Mouse (Mus musculus) intestine, postnatal 0 days (tissue): ENCODE data around the gene Gripap1. TPM values are rescaled to one million over a fixed set of nuclear protein-coding genes. Genes with fewer than 3 reads are reported as not detected.

Source experiments
- ATAC-seq: fragments of 200-750 bp; cut with Nextera tagmentation; 2 replicates; pipeline ENCODE4 v1.8.0; 2017; ENCODE audit warnings: mild to moderate bottlenecking, moderate TSS enrichment, moderate library complexity
- H3K27ac ChIP-seq: fragments of 300-500 bp; sonication (generic); 2 replicates; pipeline ENCODE4 v1.5.1; 2014; ENCODE audit warnings: mild to moderate bottlenecking, low read depth, low read length, moderate library complexity
- H3K27me3 ChIP-seq: fragments of 300-500 bp; sonication (generic); replicated peaks from 2 replicates; pipeline ENCODE4 v1.6.1; 2014; ENCODE audit warnings: low read length, mixed read lengths; ENCODE audit not compliant: control insufficient read depth, insufficient read depth
- H3K36me3 ChIP-seq: fragments of 300-500 bp; sonication (generic); 2 replicates; pipeline ENCODE4 v1.6.1; 2014; ENCODE audit warnings: mild to moderate bottlenecking, moderate library complexity; ENCODE audit not compliant: control insufficient read depth, insufficient read depth
- H3K4me1 ChIP-seq: fragments of 300-500 bp; sonication (generic); replicated peaks from 2 replicates; pipeline ENCODE4 v1.6.1; 2014; ENCODE audit warnings: antibody characterized with exemption, low read length, mixed read lengths; ENCODE audit not compliant: control insufficient read depth, insufficient read depth
- H3K4me2 ChIP-seq: fragments of 300-500 bp; sonication (generic); replicated peaks from 2 replicates; pipeline ENCODE4 v1.6.1; 2014; ENCODE audit warnings: low read depth, mild to moderate bottlenecking, moderate library complexity
- H3K4me3 ChIP-seq: fragments of 300-500 bp; sonication (generic); 2 replicates; pipeline ENCODE4 v1.5.1; 2014; ENCODE audit warnings: low read depth, low read length
- H3K9ac ChIP-seq: fragments of 300-500 bp; sonication (generic); 2 replicates; pipeline ENCODE4 v1.6.1; 2014; ENCODE audit warnings: mild to moderate bottlenecking, low read depth, low read length
- H3K9me3 ChIP-seq: fragments of 300-500 bp; sonication (generic); 2 replicates; pipeline ENCODE4 v1.6.1; 2016; ENCODE audit warnings: mixed run types; ENCODE audit not compliant: control insufficient read depth
- CTCF ChIP-seq: sonication (generic); IDR thresholded peaks from 2 replicates; pipeline ENCODE4 v1.5.1; 2016; ENCODE audit warnings: low read depth, mild to moderate bottlenecking, control low read depth, antibody characterized with exemption, moderate library complexity
- WGBS: fragments of 180-500 bp; shearing (Covaris S2); extraction: QIAGEN DNeasy Blood & Tissue Kit; methylation state at CpG from one replicate; pipeline ENCODE4 v1.1.7; 2014; 5-methylcytosine and 5-hydroxymethylcytosine counted together
- polyA plus RNA-seq: library from polyadenylated mRNA; unstranded; fragments of >200 nt; fragmentation: Nextera tagmentation; extraction: Ambion mirVana; gene quantifications from 2 replicates; pipeline ENCODE4 v1.2.1, GENCODE M21; 2015

The Gripap1 gene
- 17.6 and 22.2 TPM in 2 replicates for polyA plus RNA-seq

DNA sequence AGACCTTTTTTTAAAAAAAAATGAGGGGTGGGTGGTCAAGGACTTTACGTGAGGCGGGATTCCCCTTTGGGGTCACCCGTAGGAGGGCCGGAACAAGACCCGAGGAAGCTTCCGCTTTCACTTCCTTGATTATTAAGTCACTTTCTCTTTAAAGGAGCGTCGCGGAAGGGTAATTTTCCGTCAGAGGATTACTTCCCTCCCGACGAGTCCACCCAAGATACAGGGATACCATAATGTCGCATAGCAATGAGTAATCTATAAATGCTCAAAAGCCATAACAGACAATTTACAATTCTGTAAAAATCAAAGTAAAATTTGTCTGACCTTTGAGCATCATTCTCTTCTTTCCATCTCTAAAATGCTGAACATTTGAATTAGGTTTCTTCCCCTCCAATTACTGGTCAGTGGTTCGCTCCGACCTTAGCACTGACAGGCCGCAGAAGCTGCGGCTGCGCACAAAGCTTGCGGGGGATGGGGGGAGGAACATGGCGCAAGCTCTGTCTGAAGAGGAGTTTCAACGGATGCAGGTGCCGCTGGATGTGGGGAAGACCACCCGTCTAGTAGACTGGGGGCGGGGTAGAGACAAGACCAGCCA lies at the start of gene Gripap1:
Gene Gripap1 (plus strand): TSS at position 224 of the 595 bp plus-strand sequence.
- Histone ChIP-seq H3K4me1 (no peaks in the 10 kb centered on the region), H3K36me3 (no peaks in the 10 kb centered on the region), H3K4me3 (peak within 1 kb of the TSS; percentile 54), H3K9ac (peak within 1 kb of the TSS; percentile 45; the same call in 1 of the 2 replicates), H3K9me3 (no peaks in the 10 kb centered on the region), H3K27me3 (no peaks in the 10 kb centered on the region), H3K27ac (no peak within 1 kb of the TSS; the same call in 1 of the 2 replicates), H3K4me2 (peak within 1 kb of the TSS; percentile 60)
- peak; percentile 88 for ATAC-seq
- TF ChIP-seq CTCF: no peak
- WGBS: 14% methylated on average over 24 of the region's 24 CpGs

GRCm38 (mm10) chrX:7740082-7740819 lies 49.3 kb upstream of the Gripap1 start:
- WGBS: 40% methylated on average over 10 of the region's 10 CpGs
- TF ChIP-seq CTCF: no peak
- Histone ChIP-seq H3K27ac (peak overlapping the region; percentile 83), H3K9ac (no peak overlapping the region), H3K9me3 (no peaks in the 10 kb centered on the region), H3K4me1 (no peaks in the 10 kb centered on the region), H3K4me2 (peak overlapping the region; percentile 45), H3K4me3 (peak overlapping the region; percentile 18), H3K36me3 (peaks cover 11% of the 10 kb centered on the region; the same call in 1 of the 2 replicates), H3K27me3 (no peaks in the 10 kb centered on the region)
- peak; percentile 82 for ATAC-seq

DNA sequence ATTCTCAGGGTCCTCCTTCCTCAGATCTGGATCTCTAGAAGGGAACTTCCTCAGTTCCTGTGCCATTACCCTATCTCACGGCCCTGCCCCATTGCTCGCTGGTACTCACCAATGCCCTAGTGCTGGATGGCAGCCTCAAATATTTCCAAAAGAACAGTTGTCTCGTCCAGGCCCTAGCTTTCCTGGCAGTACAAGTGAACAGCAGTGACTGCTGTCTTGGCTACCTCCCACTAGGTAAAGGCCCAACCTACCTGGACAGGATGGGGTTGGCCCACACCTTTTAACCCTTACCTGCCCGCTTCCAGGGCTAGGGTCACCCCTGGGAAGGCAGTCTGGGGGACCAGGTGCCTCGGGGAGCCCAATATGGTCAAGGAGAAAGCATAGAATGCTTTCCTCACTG lies 48.5 kb upstream of the Gripap1 start:
- peak overlapping the region; percentile 18 for H3K4me3 ChIP-seq
- peak overlapping the region; percentile 74 for H3K27ac ChIP-seq
- no peak overlapping the region; the same call in 1 of the 2 replicates for H3K9ac ChIP-seq
- H3K4me2 ChIP-seq: peak overlapping the region; percentile 45
- no peak for TF ChIP-seq CTCF
- ATAC-seq: no peak
- H3K9me3 ChIP-seq: no peaks in the 10 kb centered on the region
- peaks cover 11% of the 10 kb centered on the region; the same call in 1 of the 2 replicates for H3K36me3 ChIP-seq
- 61% methylated on average over 5 of the region's 5 CpGs for whole genome bisulfite sequencing
- no peaks in the 10 kb centered on the region for H3K27me3 ChIP-seq
- no peaks in the 10 kb centered on the region for H3K4me1 ChIP-seq

- Histone ChIP-seq H3K9ac (no peak overlapping the region), H3K4me3 (no peak overlapping the region), H3K27ac (no peak overlapping the region), H3K4me1 (no peaks in the 10 kb centered on the region), H3K4me2 (no peak overlapping the region), H3K9me3 (no peaks in the 10 kb centered on the region), H3K36me3 (no peaks in the 10 kb centered on the region), H3K27me3 (no peaks in the 10 kb centered on the region)
- TF ChIP-seq CTCF: peak; percentile 60
- no peak for ATAC-seq
- 60% methylated on average over 5 of the region's 5 CpGs for WGBS
These were observed 46.1 kb upstream of the Gripap1 start for GRCm38 (mm10) chrX:7743470-7743869.

DNA sequence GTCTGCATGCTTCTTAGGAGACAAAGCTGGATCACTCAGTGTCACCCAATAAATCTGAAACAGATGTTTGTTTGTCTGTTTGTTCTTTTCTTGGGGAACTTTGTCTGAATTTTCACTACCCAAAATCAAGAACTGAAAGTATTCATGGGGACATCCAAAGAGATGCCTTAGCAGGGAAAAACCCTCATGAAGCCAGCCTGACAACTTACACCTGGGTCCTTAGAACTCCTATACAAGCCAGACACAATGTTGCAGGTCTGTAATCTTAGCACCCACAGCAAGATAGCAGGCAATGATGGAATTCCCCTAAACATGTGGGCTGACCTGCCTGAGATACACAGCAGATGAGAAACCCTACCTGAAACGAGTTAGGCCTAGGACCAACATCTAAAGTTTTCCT lies 44.6 kb upstream of the Gripap1 start:
- no peaks in the 10 kb centered on the region for H3K36me3 ChIP-seq
- TF ChIP-seq CTCF: no peak
- no peaks in the 10 kb centered on the region for H3K27me3 ChIP-seq
- no peak for ATAC-seq
- H3K27ac ChIP-seq: no peak overlapping the region
- 59% methylated on average over 1 of the region's 1 CpGs for WGBS
- no peak overlapping the region for H3K4me2 ChIP-seq
- H3K9me3 ChIP-seq: no peaks in the 10 kb centered on the region
- H3K4me1 ChIP-seq: no peaks in the 10 kb centered on the region
- H3K9ac ChIP-seq: no peak overlapping the region
- H3K4me3 ChIP-seq: no peak overlapping the region

DNA sequence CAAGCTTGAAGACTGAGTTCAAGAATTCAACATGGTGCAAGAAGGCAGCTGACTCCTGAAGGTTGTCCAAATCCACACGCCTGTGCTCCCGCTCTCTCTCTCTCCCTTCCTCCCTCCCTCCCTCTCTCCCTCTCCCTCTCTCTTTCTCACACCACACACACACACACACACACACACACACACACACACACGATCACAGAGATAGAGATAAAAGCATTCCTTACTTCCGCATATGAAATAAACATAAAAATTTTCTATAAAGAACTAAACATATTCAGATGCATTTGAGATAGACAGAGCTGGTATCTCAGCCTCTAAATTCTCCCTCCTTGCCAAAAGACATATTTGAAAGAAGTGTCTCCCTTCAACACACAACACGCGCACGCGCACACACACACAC lies 44.1 kb upstream of the Gripap1 start:
- ATAC-seq: no peak
- Histone ChIP-seq H3K4me1 (no peaks in the 10 kb centered on the region), H3K27ac (no peak overlapping the region), H3K27me3 (no peaks in the 10 kb centered on the region), H3K4me2 (no peak overlapping the region), H3K36me3 (no peaks in the 10 kb centered on the region), H3K9me3 (no peaks in the 10 kb centered on the region), H3K9ac (no peak overlapping the region), H3K4me3 (no peak overlapping the region)
- no peak for TF ChIP-seq CTCF
- 90% methylated on average over 8 of the region's 8 CpGs for WGBS
